Mouse (Mus musculus): ENCODE measurements at regions not wholly inside any gene's neighbourhood (a gene's known extent, or its start where the extent isn't known, plus 50 kb on each side); places are given as distances from the start of the nearest gene placed in this dataset.

GRCm38 (mm10) chr11:112912875-112913274, 130.9 kb downstream of the Sox9 start:
- TF ChIP-seq CTCF (conservative IDR thresholded peaks at IDR 0.05; ENCODE audit: insufficient read depth, insufficient read length, low read depth, low read length) (no peak), POLR2A (IDR thresholded peaks at IDR 0.05; ENCODE audit: low read depth, low read length) (no peak)

All from kidney, adult 2 months (tissue).